Mouse (Mus musculus) retina, postnatal 7 days (tissue): ENCODE measurements at regions not wholly inside any gene's neighbourhood (a gene's known extent, or its start where the extent isn't known, plus 50 kb on each side); places are given as distances from the start of the nearest gene placed in this dataset.

Experiments
- DNase-seq: peaks from one replicate; pipeline ENCODE4 v3.0.0-alpha.2; 2012; ENCODE audit warnings: low read depth, low spot score

DNA sequence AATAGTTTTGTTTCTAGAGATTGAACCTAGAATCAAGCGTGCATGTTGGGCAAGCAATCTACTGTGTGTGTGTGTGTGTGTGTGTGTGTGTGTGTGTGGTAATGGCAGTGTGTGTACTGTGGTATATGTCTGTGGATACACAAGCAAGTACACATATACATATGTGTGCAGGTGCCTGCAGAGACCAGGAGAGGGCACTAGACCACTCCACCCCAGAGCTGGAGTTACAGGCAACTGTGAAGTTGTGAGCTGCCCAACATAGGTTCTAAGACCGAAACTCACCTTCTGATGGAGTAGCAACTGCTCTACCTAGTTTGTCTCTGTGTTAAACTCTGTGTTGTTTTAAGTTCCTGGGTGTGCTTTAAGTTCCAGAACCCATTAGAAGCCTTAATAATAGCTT is 177.7 kb upstream of the Lrig3 start:
- no peak for DNase-seq

DNA sequence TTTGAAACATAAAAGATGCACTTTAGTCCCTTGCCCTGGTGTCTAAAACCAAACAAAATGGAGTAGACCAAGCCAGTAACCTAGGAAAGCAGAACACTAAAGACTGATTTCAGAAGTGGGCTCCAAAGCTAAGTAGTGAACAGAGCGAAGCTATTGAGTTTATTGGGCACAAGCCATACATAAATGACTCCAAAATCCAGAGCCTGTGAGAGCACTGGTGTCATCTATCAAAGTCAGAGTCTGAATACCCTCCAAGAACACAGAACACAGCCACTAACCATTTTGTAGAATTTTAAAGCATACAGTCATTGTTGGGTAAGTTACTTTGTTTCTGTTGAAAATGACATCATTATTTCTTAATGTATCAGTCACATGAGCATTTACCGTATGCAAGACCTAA is 175.0 kb upstream of the Lrig3 start:
- no peak for DNase-seq

DNA sequence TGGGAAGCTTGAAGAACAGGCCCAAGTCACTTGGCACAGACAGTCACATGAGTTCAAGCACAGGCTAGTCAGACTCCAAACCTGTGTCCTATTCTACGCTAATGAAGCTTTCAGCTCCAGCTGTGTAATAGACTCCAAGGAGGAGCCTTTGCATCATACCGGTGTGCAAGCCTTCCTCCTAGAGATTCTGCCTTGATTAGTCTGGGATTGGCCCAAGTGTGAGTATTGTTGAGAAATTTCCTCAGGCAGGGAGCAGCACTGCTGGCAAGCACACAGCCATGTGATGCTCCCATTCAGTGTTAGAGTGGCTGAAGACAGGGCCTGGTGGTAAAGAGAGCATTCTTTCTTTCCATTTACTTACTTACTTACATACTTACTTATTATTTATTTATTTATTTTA is 171.5 kb upstream of the Lrig3 start:
- no peak for DNase-seq

DNA sequence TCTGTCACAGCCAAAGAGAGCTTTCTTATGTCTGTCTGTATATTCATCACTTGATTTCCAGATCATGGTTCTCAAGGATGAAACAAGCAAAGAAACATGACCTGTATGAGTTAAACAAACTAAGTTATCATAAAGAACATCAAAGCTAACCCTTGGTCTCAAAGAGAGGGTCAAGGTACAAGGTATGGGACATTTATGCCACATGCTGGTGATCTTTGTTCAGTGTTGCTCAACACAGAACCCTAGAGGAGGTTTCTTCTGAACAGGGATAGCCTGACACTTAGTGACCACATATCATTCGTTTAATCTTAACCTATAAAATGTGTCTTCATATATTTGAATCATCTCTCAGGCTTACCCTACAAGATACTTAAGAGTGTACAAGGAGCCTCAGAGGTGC is 170.6 kb upstream of the Lrig3 start:
- DNase-seq, result no peak

DNA sequence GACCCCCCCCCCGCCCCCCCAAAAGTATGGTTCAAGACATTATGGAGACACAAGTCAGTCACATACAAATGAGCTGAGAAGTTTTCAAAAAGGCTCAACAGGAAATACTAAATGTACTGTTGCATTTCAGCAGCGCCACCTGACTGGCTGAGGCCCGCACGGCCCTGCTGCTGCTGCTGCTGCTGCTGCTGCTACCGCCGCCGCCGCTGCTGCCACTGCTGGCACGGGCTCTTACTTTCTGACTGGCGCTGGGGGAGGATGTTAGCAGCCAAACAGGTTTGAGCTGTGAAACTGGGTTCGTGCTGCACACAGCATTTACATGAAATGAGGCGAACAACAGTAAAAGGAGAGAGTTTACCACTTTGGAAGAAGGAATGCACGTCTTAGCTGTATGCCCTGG is 167.3 kb upstream of the Lrig3 start:
- no peak for DNase-seq

DNA sequence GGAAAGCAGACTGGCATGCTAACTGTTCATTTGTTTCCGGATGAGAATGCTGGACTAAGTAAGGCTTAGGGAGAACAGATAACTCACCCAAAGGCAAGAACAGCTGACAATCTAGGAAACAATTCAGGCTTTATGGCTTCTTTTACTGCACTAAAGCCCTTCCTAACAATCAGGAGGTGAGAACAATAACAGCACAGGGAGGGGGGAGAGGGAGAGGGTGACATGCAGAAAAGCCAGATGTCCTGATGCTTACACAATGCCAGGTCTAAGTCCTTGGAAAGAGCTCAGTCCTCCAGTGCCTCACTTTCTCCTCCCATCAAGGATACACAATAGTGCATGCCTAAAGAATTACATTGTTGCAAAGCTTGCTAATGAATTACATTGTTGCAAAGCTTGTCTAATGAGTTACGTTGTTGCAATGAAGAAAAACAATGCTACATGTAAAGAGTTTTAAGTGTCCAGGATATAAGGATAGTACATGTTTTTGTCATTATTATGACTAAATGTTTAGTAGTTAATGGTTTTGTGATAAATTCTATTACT is 165.3 kb upstream of the Lrig3 start:
- no peak for DNase-seq

DNA sequence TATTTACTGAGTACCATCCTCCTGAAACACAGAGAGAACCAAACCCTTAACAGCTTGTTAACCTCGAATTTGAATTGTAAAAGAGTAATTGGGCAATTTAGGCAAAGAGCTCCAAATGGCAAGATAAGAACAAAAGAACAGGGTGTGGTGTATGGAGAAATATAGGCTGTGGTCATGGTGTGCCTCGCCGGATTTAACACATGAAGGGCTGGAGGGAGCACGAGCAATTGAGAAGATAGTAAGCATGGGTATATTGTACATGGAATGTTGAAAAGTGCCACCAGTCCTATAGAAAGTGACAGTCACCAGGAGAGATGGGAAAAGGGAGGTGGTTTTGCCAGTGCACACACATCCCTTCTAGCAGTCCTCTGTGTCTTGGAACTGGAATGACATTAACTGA is 164.5 kb upstream of the Lrig3 start:
- DNase-seq, result no peak

DNA sequence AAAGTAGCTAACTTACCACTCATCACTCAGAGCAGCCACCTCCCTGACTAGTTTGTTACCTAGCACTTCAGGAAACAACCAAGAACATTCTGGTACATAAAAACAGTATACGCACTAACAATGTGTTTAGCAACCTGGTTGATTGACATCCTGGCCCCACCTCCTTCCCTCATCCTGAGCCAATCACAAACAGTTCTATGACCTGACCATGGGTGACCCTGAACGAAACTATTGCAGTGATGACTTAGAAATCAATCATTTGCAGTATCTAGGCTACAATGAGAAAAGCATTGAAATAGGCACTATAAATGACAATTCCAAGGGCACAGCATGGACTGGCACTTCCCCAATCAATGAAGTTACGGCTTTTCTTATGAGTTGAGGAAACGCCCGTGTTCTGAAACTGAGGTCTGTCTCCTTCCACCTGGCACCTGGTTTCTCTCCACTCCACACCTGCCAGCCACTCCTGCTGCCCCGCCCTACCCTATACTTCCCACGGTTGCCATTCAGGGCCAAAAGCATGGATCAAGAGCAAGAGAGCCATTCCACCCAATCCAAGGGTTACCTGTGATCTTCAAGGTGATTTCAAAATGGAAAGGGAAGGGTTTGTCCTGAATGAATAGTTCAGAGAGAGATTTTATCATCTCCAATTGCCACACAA is 162.9 kb upstream of the Lrig3 start:
- DNase-seq, result no peak

DNA sequence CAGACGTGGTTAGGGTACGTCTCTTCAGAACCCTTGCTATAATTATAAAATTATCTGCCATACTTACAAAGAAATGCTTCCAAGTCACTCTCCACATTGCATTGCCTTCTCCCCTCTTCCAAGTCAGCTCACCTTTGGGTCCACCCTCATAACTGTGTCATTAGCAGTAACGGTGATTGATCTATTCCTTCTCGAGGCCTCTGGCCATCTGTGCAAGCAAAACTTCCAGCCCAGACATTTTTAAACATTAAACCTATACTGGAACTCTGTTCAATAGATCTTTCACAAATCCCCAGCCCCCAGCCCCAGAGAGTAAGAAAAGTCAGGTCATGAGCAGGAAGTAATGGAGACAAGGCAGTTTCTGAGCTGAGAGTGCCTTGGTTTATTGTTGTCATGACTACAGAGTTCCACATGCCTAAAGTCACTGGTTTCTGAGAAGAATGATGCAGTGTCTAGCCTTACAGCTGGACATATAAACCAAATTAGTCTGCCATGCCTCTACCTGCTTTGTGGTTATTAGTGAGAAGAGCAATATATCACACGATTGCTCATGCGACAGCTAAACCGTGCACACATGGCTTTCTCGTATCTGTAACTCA is 156.1 kb upstream of the Lrig3 start:
- no peak for DNase-seq

DNA sequence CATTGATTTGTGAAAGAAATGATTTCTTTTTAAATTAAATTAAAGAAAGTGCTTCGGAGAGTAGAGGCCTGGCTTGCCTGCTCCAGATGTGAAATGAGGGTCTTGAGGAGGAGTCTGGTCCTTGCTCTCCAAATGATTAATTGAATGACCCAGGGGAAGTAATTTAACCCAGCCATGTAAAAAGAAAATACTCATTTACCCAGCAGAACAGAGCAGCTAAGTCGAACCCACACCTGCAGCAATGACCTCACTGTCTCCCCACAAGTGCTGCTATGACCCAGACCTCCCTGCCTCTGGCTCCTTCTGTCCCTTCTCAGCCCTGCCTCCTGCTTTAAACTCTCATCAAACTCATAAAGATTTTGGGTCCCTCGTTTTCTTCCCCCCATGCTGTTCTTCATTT is 155.4 kb upstream of the Lrig3 start:
- DNase-seq, result no peak

DNA sequence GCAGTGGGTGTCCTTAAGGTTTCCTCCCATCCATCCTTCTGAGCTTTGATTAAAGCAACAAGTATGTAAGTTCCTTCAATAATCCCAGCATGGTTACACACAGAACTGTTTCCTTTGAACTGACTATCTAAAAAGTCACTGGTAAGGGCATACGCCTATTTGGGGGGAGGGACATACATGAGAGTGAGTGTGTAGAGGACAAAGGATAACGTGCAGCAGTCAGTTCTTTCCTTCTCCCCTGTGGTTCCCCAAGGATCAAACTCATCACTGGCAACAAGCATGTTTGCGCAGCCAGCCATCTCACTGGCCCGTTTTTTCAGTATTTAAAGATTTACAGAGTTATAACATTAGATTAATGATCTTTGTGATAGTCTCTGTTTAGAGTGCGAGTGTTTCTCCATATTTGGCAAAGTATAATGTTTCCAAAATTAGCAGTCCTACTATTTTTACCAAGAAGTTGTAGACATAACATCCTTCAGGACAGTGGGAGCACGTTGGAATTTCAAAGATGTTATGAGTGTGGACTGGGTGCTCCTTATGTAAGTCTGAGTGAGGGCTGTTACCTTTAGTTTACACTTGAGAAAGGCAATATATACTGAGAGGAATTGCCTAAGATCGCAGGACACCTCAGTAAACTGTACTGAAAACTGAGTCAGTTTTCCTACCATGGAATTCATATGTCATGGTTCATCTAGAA is 151.6 kb upstream of the Lrig3 start:
- no peak for DNase-seq

DNA sequence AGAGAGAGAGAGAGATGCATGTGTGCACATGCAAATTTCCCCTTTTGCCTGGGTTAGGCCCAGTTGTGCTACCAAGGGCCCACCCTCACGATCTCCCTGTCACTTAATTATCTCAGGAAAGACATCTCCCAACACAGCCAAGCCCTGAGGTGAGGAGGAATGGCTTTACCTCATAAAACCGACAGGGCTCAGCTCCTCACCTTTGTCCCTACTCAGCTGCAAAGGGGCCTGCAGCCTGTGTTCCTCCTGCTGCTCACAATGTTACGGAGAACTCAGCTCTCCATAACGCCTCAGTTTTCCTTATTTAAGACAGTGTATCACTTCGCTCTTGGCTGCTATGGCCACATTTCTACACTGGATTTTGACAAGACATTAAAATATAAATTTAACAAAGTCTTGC is 133.8 kb upstream of the Lrig3 start:
- no peak for DNase-seq

DNA sequence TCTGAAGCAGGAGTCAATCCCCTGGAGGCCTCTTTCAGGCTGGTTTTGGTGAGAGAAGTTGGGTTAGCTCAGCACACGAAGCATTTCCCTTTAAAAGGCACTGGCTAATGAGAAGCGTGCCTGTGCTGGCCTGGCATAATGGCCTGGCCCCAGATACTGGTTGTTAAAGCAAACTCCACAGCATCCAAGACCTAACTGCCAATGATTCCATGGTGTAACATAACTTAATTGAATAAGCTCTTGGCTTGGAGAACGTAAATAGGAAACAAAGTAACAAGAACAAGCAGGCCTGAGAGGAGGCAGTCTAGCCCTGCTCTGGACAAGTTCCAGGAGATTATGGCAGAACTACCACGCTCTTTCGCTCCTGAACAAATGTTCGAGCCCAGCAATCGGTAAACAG is 133.2 kb upstream of the Lrig3 start:
- no peak for DNase-seq

DNA sequence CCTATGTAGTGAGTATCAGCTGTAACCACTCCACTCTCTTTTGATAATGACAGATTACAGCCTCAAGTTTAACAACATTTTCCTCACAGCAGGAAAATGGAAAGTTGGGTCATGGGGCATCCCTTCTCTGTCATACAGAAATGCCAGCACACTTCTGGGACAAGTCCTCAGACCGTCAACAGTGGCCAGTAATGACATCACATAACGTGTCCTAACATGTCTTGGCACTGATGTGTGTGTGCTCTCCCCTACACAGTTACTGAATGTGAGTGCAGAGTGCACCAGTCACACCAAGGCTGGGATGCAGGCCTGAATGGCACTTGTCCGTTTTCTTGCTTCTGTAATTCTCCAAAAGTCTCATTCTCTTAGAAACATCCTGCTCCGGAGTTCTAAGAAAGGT is 132.0 kb upstream of the Lrig3 start:
- no peak for DNase-seq

DNA sequence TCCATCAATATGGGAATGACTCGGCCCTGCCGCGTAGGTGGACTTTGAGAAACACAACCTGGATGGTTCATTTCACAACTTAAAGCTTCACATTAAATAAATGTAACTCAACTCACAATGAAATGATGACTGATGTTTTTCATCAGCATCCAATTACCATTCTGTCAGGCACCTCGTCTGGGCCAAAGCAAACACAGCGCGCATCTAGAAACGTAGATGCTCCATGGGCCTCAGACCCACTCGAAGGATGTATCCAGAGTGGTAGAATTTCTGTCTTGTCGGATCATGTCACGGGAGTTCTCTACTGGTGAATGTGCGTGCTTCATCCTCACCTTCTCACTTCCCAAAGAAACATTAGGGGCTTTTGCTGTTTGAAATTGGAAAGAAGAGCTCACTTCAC is 127.0 kb upstream of the Lrig3 start:
- no peak for DNase-seq

DNA sequence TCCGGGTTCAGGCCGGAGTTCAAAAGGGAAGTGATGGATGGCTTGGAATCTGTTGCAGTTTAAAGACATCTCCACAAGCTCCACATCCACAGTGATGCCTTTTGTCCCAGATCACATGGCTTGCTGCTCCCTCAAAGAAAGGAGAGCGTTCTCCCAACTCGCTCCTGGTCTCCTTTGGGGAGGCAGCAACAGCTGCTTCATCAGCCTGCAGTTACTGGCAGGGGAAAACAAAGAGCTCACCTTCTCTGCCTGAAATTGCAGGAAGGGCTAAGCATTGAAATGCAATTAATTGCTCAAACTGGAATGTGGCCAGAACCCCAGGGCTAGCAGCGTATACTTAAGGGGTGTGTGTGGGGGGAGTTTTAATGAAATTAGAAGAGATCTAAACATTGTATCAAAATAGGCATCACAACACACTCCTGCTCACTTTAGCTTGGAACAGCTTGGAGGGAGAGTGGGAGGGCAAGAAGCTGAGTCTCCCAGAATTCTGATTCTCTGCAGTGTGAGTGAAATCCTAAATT is 126.3 kb upstream of the Lrig3 start:
- DNase-seq, result no peak

DNA sequence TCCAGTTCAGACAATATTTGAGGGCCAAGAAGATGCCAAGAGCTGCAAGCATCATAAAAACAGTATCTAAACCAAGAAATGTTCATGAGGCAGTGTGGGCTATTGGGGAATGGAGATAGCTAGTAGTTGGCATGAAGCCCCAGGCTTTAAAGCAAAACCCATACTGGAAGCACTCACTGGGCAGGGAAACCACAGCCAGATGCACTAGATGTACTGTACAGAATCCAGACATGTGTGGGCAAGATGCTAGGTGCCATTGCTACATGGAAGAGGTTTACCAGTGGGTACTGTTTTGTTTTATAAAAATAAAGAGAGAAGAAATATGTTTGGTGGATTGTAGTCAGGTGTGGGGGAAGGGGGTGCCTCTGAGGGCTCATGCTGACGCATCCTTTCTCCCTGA is 125.6 kb upstream of the Lrig3 start:
- no peak for DNase-seq

DNA sequence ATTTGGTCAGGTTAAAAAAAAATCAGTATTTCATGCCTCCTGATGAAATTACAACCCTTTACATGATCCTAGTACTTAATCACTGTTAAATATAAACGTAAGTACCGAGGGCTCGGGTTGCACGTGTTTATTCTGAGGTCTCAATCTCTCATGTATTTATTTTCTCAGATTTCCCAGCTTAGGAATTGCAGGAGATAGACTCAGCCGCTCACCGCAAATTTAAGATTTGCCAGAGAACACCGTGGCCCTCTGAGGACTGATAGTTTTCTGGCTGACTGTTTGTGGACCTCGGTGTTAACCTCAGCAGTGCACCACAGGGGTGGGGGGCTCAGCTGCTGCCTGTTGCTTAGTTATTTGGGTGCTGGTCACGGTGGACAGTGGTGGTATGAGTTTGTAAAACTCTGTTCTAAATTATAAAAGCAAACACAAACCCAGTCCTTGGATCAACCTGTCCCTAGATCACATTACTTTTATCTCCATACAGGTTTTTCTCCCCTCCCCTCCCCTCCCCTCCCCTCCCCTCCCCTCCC is 121.6 kb upstream of the Lrig3 start:
- no peak for DNase-seq

DNA sequence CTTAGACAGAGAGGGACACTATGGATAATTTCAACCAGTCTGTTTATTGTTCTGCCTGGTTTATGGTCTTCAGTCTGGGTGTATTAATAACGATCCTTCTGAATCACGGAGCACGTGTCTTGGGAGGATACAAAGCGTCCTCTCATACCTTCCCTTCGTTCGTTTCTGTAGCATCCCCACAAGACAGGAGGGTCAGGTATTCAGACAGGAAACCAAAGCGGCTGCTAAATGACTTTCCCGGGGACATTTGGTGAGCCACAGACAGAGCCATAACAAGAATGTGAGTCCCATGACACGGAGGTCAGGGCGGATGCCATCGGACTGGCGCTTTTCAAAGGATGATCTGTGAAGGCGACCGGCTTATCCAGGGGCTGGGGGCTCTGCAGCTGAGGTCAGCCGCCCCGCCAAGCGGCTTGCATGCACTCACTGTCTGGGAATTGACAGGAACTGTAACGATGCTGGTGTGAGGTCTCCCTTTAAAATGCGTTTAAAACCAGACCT is 120.9 kb upstream of the Lrig3 start:
- DNase-seq, result no peak

DNA sequence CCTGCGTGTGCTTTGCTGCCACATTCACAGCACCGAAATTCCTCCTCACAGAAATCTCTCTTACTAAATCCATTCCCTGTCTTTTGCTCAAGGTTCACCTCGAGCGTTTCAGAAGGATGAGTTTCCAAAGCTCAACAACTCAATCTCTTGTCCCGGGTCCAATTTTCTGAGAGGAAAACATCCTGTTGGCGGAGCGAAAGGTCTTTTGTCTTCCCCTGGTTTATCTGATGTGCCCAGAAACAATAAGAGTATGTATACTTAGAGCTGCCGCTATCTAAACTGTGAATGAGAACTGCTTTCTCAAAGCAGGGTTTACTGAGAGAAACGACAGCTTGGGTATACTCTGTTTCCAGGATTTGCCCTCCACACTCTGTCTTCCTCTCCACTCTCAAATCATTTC is 115.6 kb upstream of the Lrig3 start:
- no peak for DNase-seq

DNA sequence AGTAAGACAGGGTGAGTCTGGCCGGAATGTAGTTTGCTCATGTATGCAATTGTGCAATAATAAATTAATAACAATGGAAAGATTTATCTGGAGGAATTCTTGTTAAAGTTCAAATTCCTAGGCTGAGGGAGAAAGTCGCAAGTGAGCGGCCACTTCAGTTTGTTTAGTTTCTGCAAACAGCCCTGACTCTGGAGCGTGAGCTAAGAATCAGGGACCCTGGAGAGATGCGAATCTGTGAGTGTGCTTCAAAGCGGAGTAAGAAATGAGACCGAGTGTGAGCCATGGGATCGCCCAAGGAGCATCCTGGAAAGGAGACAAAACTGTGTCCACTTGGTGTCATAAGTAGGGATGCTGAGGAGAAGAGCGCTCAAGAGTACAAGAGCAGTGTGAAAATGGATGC is 104.2 kb upstream of the Lrig3 start:
- no peak for DNase-seq

DNA sequence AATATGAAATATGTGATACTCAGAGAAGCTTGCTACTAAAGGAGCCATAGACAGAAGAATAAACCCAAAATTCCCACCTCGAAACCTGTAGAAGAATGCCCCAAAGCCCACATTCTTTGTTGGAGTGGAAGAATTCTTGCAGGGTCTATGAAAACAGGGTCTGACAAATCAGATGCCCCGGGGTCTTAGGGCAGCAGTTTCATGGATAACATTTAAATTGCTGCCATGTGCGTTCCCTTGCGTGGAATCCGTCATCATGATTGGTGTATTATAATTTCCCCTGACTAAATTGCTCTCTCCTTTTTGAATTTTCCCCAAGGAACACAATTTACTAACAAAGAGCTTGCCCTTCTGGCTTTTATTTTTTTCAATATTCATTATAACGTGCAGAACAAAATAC is 99.6 kb upstream of the Lrig3 start:
- no peak for DNase-seq
